Mouse (Mus musculus) adipose tissue, adult 10 weeks (tissue): ENCODE results near the gene Slc25a29. TPM values are rescaled to one million over a fixed set of nuclear protein-coding genes. Genes with fewer than 3 reads are reported as not detected.

Experiments
- polyA plus RNA-seq: library from polyadenylated mRNA; stranded (reverse); fragments of 350-450 nt; fragmentation: Illumina TruSeq; extraction: RNeasy Lipid Tissue Mini Kit (QIAGEN cat#74804); gene quantifications from one replicate; pipeline ENCODE4 v1.2.3, GENCODE M21; 2014; ENCODE audit warnings: low read depth, low replicate concordance

The Slc25a29 gene
- polyA plus RNA-seq, result 29.4 TPM

DNA sequence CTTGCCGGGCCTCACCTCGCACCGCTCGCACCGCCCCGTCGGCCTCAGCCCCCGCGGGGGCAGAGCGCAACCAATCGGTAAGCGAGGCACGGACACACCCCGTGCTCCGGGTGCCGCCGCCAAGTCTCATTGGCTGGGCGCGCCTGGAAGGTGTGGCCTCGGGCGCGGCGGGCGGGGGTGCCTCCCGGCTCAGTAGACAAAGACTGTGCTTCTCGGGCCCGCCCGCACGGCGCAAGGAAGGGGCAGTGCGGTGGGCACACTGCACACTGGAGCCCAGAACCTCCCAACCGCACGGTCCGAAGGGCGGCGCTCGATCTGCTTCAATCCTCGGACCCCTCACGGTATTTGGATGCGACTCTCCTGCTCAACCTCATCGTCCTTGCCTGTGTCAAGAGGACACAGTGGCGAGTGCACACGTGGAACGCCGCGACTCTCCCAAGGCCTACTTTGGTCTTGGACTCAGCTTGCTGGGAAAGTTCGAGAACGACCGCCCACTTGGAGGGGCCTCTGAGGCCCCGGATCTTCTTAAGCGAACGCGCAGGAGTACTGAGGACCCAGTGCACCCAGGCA lies at the start of gene Slc25a29, which contains the start of gene Slc25a47:
Gene Slc25a29, minus strand, starts transcription at position 44 of the 570 bp plus-strand sequence.
Gene Slc25a47, plus strand, starts transcription at position 207 of the 570 bp plus-strand sequence.

DNA sequence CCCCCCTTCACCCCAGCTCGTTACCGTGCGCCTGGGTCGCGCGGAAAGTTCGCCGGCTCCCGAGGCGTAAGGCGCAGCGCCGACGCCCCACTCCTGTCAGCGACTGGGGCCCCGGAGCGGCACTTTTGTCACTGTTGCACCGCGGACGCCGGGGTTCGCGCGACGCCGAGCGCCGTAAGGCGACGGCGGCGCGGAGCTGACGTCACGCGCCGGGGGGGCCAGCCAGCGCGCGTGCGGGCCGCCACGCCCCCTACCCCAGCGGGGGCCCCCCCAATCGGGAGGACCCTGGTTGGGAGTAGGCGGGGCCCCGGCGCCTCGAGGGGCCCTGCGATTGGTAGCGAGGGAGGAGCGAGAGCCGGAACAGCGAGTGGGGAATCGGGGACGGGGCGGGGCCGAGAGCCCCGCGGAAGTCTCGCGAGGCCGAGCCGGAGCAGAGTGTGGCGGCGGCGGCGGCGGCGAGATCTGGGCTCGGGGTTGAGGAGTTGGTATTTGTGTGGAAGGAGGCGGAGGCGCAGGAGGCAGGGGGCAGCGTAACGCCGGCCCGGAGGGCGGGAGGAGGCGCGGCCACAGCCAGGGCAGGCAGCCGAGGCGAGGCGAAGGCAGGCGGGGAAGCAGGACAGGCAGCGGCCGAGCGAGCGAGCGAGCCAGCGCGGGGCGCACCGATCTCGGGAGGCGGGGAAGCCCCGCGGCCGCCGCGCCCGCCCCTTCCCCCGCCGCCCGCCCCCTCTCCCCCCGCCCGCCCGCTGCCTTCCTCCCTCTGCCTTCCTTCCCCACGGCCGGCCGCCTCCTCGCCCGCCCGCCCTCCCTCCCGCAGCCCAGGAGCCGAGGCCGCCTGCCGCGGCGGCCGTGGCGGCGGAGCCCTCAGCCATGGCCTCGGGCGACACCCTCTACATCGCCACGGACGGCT lies 42.9 kb downstream of the Slc25a29 start, which contains the start of gene Yy1:
Gene Yy1, plus strand, starts transcription at position 428 of the 907 bp plus-strand sequence.

Other genes starting within 250 kb of the Slc25a29 start
- gene Degs2, start 133.6 kb downstream of the Slc25a29 start, polyA plus RNA-seq, result 11.0 TPM
- gene Yy1, start 42.9 kb downstream of the Slc25a29 start, polyA plus RNA-seq, result 36.1 TPM
- gene Slc25a47, start 163 bp upstream of the Slc25a29 start, polyA plus RNA-seq, result 37.2 TPM
- 23.3 TPM for gene Wdr25, start 57.7 kb upstream of the Slc25a29 start, polyA plus RNA-seq
- gene Wars, start 58.3 kb upstream of the Slc25a29 start, polyA plus RNA-seq, result 354 TPM
- 1.1 TPM for gene Begain, start 232.3 kb upstream of the Slc25a29 start, polyA plus RNA-seq